Mouse (Mus musculus) embryonic facial prominence, embryonic 13.5 days (tissue): ENCODE results near the gene Sap30. TPM values are rescaled to one million over a fixed set of nuclear protein-coding genes. Genes with fewer than 3 reads are reported as not detected.
A peak's percentile ranks its signal among the peaks of the same experiment; 100 is the strongest.

Experiments used
- ATAC-seq: fragments of 200-750 bp; cut with Nextera tagmentation; 2 replicates; pipeline ENCODE4 v1.8.0; 2017; ENCODE audit warnings: low read depth; ENCODE audit not compliant: insufficient number of reproducible peaks, insufficient read depth, low FRiP score, low TSS enrichment
- H3K27ac ChIP-seq: fragments of 300-500 bp; sonication (generic); 2 replicates; pipeline ENCODE4 v1.5.1; 2015; ENCODE audit warnings: moderate library complexity, mild to moderate bottlenecking, inconsistent platforms
- H3K27me3 ChIP-seq: fragments of 300-500 bp; sonication (generic); 2 replicates; pipeline ENCODE4 v1.6.1; 2015; ENCODE audit warnings: mild to moderate bottlenecking, inconsistent platforms
- H3K36me3 ChIP-seq: fragments of 300-500 bp; sonication (generic); 2 replicates; pipeline ENCODE4 v1.6.1; 2015; ENCODE audit warnings: mild to moderate bottlenecking, inconsistent platforms
- H3K4me1 ChIP-seq: fragments of 300-500 bp; sonication (generic); 2 replicates; pipeline ENCODE4 v1.6.1; 2015; ENCODE audit warnings: inconsistent platforms
- H3K4me2 ChIP-seq: fragments of 300-500 bp; sonication (generic); 2 replicates; pipeline ENCODE4 v1.6.1; 2015; ENCODE audit warnings: moderate library complexity, mild to moderate bottlenecking, inconsistent platforms
- H3K4me3 ChIP-seq: fragments of 300-500 bp; sonication (generic); 2 replicates; pipeline ENCODE4 v1.5.1; 2015; ENCODE audit warnings: mild to moderate bottlenecking, inconsistent platforms
- H3K9ac ChIP-seq: fragments of 300-500 bp; sonication (generic); 2 replicates; pipeline ENCODE4 v1.6.1; 2015; ENCODE audit warnings: mild to moderate bottlenecking, inconsistent platforms
- H3K9me3 ChIP-seq: fragments of 300-500 bp; sonication (generic); 2 replicates; pipeline ENCODE4 v1.6.1; 2016; ENCODE audit warnings: inconsistent platforms
- WGBS: fragments of 180-500 bp; shearing (Covaris S2); methylation state at CpG from one replicate; pipeline ENCODE4 v1.1.7; 2015; ENCODE audit warnings: mixed read lengths; 5-methylcytosine and 5-hydroxymethylcytosine counted together
- polyA plus RNA-seq: library from polyadenylated mRNA; unstranded; fragments of >200 nt; fragmentation: Nextera tagmentation; extraction: Ambion mirVana; gene quantifications from 2 replicates; pipeline ENCODE4 v1.2.1, GENCODE M21; 2015

Sap30 gene
- polyA plus RNA-seq, 1 experiment from 2014 or later: 45.6 TPM

- H3K27me3 ChIP-seq: no peaks in the 10 kb centered on the region
- H3K9ac ChIP-seq: no peak overlapping the region
- H3K9me3 ChIP-seq: no peaks in the 10 kb centered on the region
- 90% methylated on average over 4 of the region's 4 CpGs for WGBS
- no peak overlapping the region for H3K27ac ChIP-seq
- no peak overlapping the region for H3K4me2 ChIP-seq
- no peak for ATAC-seq
- H3K4me3 ChIP-seq: no peak overlapping the region
- no peaks in the 10 kb centered on the region for H3K4me1 ChIP-seq
- H3K36me3 ChIP-seq: no peaks in the 10 kb centered on the region
These were observed 4.2 kb upstream of the Sap30 start for GRCm38 (mm10) chr8:57491873-57492272.

GRCm38 (mm10) chr8:57489896-57490295, 2.2 kb upstream of the Sap30 start:
- no peak for ATAC-seq
- no peak overlapping the region for H3K27ac ChIP-seq
- peaks cover 7% of the 10 kb centered on the region for H3K4me1 ChIP-seq
- no peak overlapping the region for H3K4me3 ChIP-seq
- no peak overlapping the region for H3K4me2 ChIP-seq
- no peak overlapping the region for H3K9ac ChIP-seq
- H3K9me3 ChIP-seq: no peaks in the 10 kb centered on the region
- no peaks in the 10 kb centered on the region for H3K27me3 ChIP-seq
- H3K36me3 ChIP-seq: no peaks in the 10 kb centered on the region

- 92% methylated on average over 1 of the region's 1 CpGs for WGBS
- ATAC-seq: no peak
- Histone ChIP-seq H3K9me3 (no peaks in the 10 kb centered on the region), H3K27me3 (no peaks in the 10 kb centered on the region), H3K4me1 (peaks cover 7% of the 10 kb centered on the region), H3K27ac (no peak overlapping the region), H3K4me3 (no peak overlapping the region), H3K9ac (no peak overlapping the region), H3K36me3 (no peaks in the 10 kb centered on the region), H3K4me2 (no peak overlapping the region)
These were observed 1.7 kb upstream of the Sap30 start for GRCm38 (mm10) chr8:57489366-57489765.

GRCm38 (mm10) chr8:57488312-57488765, 679 bp upstream of the Sap30 start:
- Histone ChIP-seq H3K9ac (peak overlapping the region; percentile 73), H3K27ac (peak overlapping the region; percentile 98), H3K27me3 (no peaks in the 10 kb centered on the region), H3K4me3 (peak overlapping the region; percentile 88), H3K4me1 (peaks cover 7% of the 10 kb centered on the region), H3K36me3 (peaks cover 3% of the 10 kb centered on the region; the same call in 1 of the 2 replicates), H3K4me2 (peak overlapping the region; percentile 76), H3K9me3 (no peaks in the 10 kb centered on the region)
- ATAC-seq: no peak
- WGBS: under 1% methylated on average over 25 of the region's 25 CpGs

- Histone ChIP-seq H3K9me3 (no peaks in the 10 kb centered on the region), H3K36me3 (peaks cover 14% of the 10 kb centered on the region), H3K4me3 (peak overlapping the region; percentile 88), H3K27me3 (no peaks in the 10 kb centered on the region), H3K4me2 (peak overlapping the region; percentile 76), H3K4me1 (peaks cover 7% of the 10 kb centered on the region), H3K9ac (peak overlapping the region; percentile 92), H3K27ac (peak overlapping the region; percentile 98)
- under 1% methylated on average over 54 of the region's 54 CpGs for WGBS
- peak; percentile 59 for ATAC-seq
These were observed 894 bp downstream of the Sap30 start for GRCm38 (mm10) chr8:57486491-57487440.

GRCm38 (mm10) chr8:57480606-57481005, 7.1 kb downstream of the Sap30 start:
- peaks cover 19% of the 10 kb centered on the region for H3K36me3 ChIP-seq
- no peak for ATAC-seq
- H3K4me1 ChIP-seq: peaks cover 4% of the 10 kb centered on the region
- H3K27me3 ChIP-seq: no peaks in the 10 kb centered on the region
- no peak overlapping the region for H3K4me2 ChIP-seq
- H3K9me3 ChIP-seq: no peaks in the 10 kb centered on the region
- 83% methylated on average over 4 of the region's 4 CpGs for WGBS
- no peak overlapping the region for H3K27ac ChIP-seq
- H3K4me3 ChIP-seq: no peak overlapping the region
- no peak overlapping the region for H3K9ac ChIP-seq

GRCm38 (mm10) chr8:57479700-57480099, 8.0 kb downstream of the Sap30 start:
- no peak overlapping the region for H3K9ac ChIP-seq
- WGBS: 87% methylated on average over 8 of the region's 8 CpGs

GRCm38 (mm10) chr8:57478406-57478805, 9.3 kb downstream of the Sap30 start:
- H3K4me1 ChIP-seq: no peaks in the 10 kb centered on the region
- H3K4me2 ChIP-seq: no peak overlapping the region
- H3K9me3 ChIP-seq: no peaks in the 10 kb centered on the region
- no peak for ATAC-seq
- WGBS: 63% methylated on average over 3 of the region's 3 CpGs
- no peak overlapping the region for H3K4me3 ChIP-seq
- H3K27ac ChIP-seq: no peak overlapping the region
- H3K36me3 ChIP-seq: peaks cover 16% of the 10 kb centered on the region
- H3K9ac ChIP-seq: no peak overlapping the region
- no peaks in the 10 kb centered on the region for H3K27me3 ChIP-seq

More at GRCm38 (mm10) chr8:57479700-57480099, 8.0 kb downstream of the Sap30 start:
- Histone ChIP-seq H3K9me3 (no peaks in the 10 kb centered on the region), H3K4me3 (no peak overlapping the region), H3K4me1 (no peaks in the 10 kb centered on the region), H3K27ac (no peak overlapping the region), H3K36me3 (peaks cover 19% of the 10 kb centered on the region), H3K27me3 (no peaks in the 10 kb centered on the region), H3K4me2 (no peak overlapping the region)
- ATAC-seq: no peak

GRCm38 (mm10) chr8:57473751-57474150, 13.9 kb downstream of the Sap30 start:
- no peaks in the 10 kb centered on the region for H3K36me3 ChIP-seq
- no peak overlapping the region for H3K27ac ChIP-seq
- no peaks in the 10 kb centered on the region for H3K4me1 ChIP-seq
- H3K9ac ChIP-seq: no peak overlapping the region
- no peaks in the 10 kb centered on the region for H3K27me3 ChIP-seq
- no peak overlapping the region for H3K4me2 ChIP-seq
- no peak for ATAC-seq
- no peaks in the 10 kb centered on the region for H3K9me3 ChIP-seq
- no peak overlapping the region for H3K4me3 ChIP-seq
- WGBS: 73% methylated on average over 6 of the region's 6 CpGs

GRCm38 (mm10) chr8:57470863-57471262, 16.8 kb downstream of the Sap30 start:
- H3K4me1 ChIP-seq: no peaks in the 10 kb centered on the region
- no peak overlapping the region for H3K4me2 ChIP-seq
- no peak overlapping the region for H3K9ac ChIP-seq
- H3K9me3 ChIP-seq: no peaks in the 10 kb centered on the region
- H3K27me3 ChIP-seq: no peaks in the 10 kb centered on the region
- H3K36me3 ChIP-seq: no peaks in the 10 kb centered on the region
- H3K27ac ChIP-seq: no peak overlapping the region
- 91% methylated on average over 5 of the region's 5 CpGs for WGBS
- no peak for ATAC-seq
- H3K4me3 ChIP-seq: no peak overlapping the region

GRCm38 (mm10) chr8:57468624-57469023, 19.0 kb downstream of the Sap30 start:
- Histone ChIP-seq H3K9me3 (no peaks in the 10 kb centered on the region), H3K27ac (no peak overlapping the region), H3K9ac (no peak overlapping the region), H3K4me2 (no peak overlapping the region), H3K4me3 (no peak overlapping the region), H3K27me3 (no peaks in the 10 kb centered on the region), H3K4me1 (no peaks in the 10 kb centered on the region), H3K36me3 (no peaks in the 10 kb centered on the region)
- 42% methylated on average over 5 of the region's 5 CpGs for WGBS
- no peak for ATAC-seq

- H3K27me3 ChIP-seq: no peaks in the 10 kb centered on the region
- H3K9me3 ChIP-seq: no peaks in the 10 kb centered on the region
- H3K4me2 ChIP-seq: no peak overlapping the region
- ATAC-seq: no peak
- H3K9ac ChIP-seq: no peak overlapping the region
- no peaks in the 10 kb centered on the region for H3K4me1 ChIP-seq
- H3K36me3 ChIP-seq: no peaks in the 10 kb centered on the region
- WGBS: 87% methylated on average over 3 of the region's 3 CpGs
- no peak overlapping the region for H3K4me3 ChIP-seq
- no peak overlapping the region for H3K27ac ChIP-seq
These were observed 23.9 kb downstream of the Sap30 start for GRCm38 (mm10) chr8:57463757-57464156.
